Mouse (Mus musculus): ENCODE data around the gene Gm3776.
"Not testable (repeated sequence)": the region's sequence is repeated elsewhere in the genome, so short reads cannot be mapped to it uniquely, and the experiment has no call there.

Gm3776 gene

DNA sequence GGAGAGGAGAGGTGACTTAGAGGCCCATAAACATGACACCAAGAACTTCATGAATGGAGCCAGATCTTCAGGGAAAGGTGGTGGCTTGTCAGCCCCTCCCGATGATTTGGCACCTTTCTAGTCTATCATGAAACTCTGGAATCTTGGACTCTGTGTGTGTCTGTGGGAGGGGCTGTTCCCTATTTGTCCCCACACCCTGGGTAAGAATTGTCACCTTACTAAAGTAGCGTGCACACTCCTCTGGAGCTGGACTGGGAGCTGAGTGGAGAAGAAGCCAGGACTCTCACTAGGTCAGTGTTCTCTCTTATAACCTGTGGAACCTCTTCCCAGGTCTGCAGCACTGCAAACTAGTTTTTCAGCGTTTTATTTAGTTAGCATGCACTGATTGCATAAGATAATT lies at the start of gene Gm3776:
Gene Gm3776, plus strand, starts transcription at position 216 of the 400 bp plus-strand sequence.
- DNase-seq, result not testable (repeated sequence)

DNA sequence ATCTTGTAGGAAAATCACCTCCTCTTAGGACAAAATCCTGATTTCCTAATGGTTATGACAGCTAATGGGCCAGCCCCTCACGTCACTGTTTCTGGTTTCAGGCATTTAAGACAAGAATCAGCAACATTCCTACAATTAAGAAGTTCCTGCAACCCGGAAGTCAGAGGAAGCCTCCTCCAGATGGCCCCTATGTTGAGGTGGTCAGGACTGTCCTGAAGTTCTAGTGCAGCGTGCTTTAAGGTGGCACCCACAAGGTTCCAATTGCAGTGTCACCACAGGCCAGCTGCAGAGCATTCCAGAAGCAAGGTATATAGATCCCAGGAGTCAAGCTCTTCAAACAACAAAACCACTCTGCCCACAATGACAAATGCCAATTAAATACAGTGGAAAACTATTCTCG lies 48.0 kb upstream of the Gm3776 start:
- no peak for DNase-seq

DNA sequence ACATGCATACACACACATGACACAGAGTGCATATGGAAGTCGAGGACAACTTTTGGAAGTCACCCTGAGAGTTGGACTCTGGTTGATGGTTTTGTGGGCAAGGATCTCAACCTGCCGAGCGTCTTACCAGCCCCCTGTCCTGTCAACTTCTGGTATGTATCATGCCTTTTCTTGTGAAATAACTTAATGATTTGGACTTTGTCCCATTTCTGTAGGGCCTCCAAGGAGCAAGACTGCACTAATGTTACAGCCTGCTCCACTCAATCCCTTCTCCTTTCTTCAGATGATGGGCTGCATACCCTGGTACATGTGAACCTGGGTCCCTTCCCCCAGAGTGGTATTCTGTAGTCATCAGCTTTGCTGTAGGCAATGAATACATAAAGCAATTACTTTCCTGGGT lies 46.9 kb upstream of the Gm3776 start:
- DNase-seq, result no peak

DNA sequence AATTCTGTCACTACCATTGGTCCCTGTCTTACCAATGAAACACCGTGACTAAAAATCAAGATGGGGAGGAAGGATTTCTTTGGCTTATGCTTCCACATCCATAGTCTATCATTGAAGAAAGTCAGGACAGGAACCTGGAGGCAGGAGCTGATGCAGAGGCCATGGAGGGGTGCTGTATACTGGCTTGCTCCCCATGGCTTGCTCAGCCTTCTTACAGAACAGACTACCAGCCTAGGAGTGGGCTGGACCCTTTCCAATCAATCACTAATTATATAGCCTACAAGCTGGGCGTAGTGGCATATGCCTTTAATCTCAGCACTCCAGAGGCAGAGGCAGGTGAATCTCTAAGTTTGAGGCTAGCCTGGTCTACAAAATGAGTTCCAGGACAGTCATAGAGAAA lies 46.1 kb upstream of the Gm3776 start:
- no peak for DNase-seq

DNA sequence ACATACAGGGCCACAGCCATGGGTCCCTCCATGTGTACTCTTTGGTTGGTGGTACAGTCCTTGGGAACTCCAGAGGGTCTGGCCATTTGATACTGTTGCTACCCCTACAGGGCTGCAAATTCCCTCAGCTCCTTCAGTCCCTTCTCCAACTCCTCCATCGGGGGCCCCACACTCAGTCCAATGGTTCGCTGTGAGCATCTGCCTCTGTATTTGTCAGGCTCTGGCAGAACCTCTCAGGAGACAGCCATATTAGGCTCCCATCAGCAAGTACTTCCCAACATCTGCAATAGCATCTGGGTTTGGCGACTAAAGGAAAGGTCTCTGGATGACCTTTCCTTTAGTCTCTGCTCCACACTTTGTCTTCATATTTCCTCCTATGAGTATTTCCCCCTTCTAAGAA lies 45.4 kb upstream of the Gm3776 start:
- DNase-seq, result no peak

DNA sequence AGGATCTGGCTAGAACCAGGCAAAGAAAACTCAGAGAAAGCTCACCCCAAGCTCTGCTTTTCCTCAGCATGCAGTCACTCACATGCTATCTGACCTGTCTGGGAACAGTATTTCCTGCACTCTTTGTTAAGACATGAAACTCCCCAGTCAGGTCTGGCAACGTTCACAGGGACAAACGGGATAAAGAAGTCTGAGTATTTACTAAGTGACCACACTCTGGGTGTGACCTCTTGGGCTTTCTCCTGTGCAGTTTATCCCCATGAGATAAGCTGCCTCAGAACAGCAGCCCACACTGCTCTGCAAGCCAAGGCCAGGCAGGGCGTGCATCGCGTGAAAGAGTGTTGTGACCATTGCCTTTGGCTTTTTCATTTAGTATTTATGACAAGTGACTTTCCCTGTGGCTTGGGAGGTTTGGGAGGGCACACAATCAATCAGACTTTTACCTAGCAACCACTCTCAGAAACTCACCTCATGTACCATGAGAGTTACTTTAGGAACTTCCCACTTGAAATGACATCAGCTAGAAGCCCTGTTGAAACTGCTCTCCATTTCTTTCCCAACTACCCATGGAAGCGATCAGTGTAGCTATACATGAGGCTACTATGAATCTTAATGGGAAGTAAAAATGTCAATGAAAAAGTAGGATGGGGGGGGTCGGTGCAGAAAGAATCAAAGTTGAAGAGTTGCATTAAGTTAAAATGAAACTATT lies 44.4 kb upstream of the Gm3776 start:
- DNase-seq, result no peak

DNA sequence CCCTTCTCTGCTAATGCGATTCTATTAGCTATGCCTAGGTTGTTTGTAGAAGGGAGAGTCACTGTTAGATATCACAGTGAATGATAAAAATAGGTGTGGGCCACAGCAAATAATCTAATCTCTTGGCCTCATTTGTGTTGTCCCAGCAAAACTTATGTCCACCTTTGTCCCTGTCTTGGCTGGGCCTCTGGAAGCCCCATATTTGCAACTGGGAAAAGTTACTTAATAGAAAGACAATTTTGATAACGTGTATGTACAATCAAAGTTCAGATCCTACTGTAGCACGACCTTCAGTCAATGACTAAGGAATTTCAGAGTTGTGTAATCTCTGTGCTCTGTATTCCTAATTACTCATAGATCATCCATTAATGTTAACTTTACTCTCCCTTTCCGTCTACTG lies 39.9 kb upstream of the Gm3776 start:
- no peak for DNase-seq

DNA sequence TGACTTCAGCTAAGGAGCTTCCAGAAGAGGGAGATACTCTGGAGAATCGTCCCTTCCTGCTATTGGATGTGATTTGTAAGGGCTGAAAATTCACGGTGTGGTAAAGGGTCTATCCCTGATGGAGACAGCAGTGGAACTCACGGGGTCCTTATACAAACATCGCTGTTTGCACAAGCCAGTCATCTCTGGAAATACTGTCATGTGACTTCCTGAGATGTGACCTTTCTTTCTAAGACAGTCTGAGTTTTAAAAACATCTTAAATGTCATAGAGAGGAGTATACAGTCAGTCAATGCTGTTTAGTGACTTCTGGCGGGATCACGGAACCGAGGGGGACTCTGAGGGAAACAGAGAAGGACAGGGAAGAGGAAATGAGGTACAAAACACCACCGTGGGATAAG lies 34.3 kb upstream of the Gm3776 start:
- DNase-seq, result no peak

DNA sequence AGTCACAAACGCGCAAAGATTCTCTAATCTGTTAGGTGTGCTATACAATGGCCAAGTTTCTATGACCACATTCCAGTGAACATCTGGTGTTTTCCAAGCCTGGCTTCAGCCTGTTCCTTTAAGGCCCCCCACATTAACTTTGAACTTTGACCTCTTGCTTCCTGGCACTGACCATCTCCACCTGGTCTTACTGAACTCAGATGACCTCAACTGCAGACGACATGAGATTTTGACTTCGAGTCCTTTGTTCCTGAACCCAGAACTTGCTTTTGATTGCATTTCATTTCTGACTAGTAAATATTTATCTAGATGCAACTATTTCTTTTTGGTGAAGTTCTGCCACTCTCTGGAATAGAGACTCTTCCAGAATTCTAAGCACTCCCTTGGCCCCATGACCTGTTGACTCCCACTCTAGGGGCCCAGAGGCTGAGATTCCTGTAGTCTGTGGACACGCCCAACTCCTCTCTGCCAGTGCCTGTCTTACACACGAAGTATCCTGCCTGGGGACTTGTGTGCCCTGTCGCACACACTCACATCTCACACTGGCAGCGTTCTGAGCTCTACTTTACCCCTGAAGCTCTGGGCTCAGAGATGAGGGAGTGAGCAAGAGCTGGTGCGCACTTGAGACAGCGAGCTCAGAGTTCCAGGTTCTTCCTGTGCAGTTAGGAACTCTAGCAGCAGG lies 33.6 kb upstream of the Gm3776 start:
- DNase-seq, result no peak

DNA sequence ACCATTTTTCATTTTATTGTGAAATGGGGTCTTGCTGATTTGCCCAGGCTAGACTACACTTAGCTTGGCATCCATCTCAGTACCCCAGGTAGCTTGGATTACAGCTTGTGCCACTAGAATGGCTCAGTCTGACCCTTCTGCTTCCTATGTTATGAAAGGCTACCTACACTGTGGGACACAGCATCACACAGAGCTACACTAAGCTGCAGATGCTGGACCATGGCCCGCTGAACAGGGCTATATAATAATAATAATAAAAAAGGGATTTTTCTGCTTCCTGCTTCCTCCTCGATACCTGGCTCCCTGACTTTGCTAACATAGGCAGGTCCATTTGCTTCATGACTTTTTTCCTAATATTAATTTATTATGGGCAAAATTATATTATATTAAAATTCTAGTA lies 32.5 kb upstream of the Gm3776 start:
- DNase-seq, result no peak

DNA sequence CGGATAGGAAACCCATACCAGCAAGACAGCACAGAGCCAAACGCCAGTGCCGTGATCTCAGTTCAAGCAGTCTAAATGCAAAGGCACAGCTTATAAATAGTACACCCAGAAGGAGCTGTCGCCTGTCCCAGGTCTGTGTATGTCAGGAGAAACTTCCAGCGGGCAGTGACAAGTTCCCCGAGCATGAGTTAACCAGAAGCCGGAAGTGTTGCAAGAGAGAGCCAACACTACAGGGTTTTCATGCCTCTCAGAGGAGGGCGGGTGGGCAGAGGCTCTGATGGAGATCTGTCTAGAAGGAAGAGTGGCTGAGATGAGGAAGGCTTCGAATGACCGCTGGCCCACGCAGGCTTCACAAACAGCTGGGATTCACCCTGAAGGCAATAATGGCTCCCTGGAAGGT lies 31.6 kb upstream of the Gm3776 start:
- DNase-seq, result no peak

DNA sequence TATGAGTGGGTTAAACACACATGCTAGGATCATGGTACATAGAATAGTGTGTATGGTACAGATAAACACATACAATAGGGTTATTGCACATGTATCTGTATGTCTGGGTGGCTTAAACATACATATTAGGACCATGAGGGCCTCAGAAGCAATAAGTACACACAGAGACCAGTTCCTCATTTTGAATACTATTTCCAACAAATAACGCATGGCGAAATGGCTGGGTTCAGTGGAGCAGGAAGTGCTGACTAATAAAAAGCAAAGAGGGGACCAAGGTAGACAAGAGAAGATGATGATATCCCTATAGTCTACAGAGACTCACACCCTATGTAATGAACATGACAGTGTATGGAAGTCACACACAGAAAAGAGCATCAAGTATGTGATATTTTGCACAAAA lies 28.8 kb upstream of the Gm3776 start:
- no peak for DNase-seq

DNA sequence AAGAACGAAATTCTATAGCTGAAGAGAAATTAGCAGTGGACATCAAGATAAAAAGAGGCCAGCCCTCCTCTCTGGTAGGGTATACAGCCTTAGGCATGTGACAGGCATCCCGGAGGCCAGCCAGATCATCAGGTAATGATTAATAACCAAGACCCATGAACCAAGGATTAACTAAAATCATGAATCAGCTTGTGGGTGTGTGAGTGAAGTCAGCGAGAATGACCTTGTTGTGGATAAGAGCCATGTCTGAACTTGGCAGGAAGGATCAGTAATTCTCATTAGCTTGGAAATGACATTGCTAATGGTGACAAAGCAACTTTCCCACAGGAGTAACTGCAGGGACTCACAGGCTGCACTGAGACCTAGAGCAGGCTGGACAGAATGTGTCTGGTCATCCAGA lies 27.3 kb upstream of the Gm3776 start:
- DNase-seq, result not testable (repeated sequence)

DNA sequence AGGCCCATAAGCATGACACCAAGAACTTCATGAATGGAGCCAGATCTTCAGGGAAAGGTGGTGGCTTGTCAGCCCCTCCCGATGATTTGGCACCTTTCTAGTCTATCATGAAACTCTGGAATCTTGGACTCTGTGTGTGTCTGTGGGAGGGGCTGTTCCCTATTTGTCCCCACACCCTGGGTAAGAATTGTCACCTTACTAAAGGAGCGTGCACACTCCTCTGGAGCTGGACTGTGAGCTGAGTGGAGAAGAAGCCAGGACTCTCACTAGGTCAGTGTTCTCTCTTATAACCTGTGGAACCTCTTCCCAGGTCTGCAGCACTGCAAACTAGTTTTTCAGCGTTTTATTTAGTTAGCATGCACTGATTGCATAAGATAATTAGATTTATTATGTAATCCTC lies 26.5 kb upstream of the Gm3776 start, which contains the start of gene Gsta1:
Gene Gsta1, plus strand, starts transcription at position 196 of the 400 bp plus-strand sequence.
- not testable (repeated sequence) for DNase-seq

DNA sequence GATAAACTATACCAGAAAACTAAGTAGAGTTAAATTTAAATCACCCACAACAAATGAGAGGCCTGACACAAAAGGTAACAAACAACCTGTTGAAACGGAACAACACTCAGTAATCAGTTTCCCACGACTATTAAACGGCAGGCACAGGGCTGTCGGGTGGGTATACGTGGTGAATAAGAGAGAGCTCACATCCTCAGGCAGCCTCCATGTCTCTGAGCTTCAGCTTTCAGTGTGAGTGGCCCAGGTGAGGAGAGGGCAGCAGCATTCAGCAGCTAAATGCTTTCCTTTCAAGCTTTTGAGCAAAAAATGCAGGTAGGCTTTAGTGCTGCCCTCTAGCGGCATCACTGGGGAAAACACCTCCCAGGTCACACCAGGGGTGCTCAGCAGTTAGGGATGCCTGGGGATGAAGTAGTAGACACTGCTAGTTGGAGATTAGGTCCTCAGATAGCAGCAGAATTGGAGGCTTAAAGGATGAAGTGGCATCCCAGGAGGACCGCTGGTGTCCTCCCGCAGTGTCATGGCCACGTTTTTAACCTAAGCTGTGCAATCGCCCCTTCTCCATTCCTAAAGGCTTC lies 23.7 kb upstream of the Gm3776 start:
- not testable (repeated sequence) for DNase-seq

DNA sequence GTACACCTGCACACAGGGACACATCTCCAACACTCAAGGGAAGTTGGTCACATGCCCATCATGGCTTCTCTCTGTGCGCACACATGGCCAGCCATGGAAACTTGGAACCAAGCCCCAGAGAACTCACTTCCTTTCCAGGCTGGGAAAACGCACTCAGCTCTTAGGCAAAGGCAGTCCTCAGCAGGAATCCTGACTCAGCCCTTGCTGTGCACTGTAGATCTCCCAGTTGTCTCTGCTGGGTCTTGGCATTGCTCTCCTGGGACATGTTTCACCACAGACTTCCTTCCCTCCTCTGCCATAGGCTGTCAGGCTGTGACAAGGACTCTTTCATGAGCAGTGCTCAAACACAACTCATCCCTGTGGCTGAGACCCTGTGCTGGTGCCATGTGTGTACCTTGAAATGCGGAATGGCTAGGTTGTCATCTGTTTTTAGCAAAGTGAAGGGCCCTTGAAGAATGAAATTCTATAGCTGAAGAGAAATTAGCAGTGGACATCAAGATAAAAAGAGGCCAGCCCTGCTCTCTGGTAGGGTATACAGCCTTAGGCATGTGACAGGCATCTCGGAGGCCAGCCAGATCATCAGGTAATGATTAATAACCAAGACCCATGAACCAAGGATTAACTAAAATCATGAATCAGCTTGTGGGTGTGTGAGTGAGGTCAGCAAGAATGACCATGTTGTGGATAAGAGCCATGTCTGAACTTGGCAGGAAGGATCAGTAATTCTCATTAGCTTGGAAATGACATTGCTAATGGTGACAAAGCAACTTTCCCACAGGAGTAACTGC lies 1.1 kb upstream of the Gm3776 start:
- DNase-seq, result not testable (repeated sequence)

DNA sequence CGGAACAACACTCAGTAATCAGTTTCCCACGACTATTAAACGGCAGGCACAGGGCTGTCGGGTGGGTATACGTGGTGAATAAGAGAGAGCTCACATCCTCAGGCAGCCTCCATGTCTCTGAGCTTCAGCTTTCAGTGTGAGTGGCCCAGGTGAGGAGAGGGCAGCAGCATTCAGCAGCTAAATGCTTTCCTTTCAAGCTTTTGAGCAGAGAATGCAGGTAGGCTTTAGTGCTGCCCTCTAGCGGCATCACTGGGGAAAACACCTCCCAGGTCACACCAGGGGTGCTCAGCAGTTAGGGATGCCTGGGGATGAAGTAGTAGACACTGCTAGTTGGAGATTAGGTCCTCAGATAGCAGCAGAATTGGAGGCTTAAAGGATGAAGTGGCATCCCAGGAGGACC lies 2.8 kb downstream of the Gm3776 start:
- DNase-seq, result peak; percentile 10 to 12

DNA sequence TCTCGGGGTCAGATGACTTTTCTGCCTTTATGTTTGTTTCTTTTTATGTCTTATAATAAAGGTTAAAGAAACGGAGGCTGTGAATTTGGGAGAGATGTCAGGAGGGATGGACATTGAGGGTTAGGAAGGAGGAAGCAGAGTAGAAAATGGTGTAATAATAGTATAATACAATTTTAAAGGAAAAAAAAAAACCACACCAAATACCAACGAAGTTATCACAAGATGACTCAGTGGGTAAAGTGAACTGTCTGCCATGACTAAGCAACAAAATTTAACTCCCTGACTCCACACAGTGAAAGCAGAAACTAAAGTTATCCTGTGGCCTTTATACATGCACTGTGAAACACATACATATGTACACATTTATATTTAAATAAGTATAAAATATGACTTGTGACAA lies 14.0 kb downstream of the Gm3776 start:
- not testable (repeated sequence) for DNase-seq

DNA sequence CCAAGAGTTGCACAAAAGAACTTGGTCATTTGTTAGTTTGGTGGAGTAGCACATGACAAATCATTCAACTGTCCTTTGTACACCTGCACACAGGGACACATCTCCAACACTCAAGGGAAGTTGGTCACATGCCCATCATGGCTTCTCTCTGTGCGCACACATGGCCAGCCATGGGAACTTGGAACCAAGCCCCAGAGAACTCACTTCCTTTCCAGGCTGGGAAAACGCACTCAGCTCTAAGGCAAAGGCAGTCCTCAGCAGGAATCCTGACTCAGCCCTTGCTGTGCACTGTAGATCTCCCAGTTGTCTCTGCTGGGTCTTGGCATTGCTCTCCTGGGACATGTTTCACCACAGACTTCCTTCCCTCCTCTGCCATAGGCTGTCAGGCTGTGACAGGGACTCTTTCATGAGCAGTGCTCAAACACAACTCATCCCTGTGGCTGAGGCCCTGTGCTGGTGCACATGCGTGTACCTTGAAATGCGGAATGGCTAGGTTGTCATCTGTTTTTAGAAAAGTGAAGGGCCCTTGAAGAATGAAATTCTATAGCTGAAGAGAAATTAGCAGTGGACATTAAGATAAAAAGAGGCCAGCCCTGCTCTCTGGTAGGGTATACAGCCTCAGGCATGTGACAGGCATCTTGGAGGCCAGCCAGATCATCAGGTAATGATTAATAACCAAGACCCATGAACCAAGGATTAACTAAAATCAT lies 25.2 kb downstream of the Gm3776 start:
- DNase-seq, result not testable (repeated sequence)

DNA sequence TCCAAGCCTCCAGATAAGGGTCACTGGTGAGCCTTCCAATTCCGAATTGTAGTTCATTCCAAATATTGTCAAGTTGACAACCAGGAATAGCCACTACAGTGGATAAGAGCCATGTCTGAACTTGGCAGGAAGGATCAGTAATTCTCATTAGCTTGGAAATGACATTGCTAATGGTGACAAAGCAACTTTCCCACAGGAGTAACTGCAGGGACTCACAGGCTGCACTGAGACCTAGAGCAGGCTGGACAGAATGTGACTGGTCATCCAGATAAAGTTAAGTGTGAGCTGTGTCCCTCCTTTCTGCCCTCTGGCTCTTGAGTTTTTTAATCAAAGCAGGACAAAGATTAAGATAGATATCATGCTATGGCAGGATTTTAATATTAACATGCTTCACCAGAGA lies 32.1 kb downstream of the Gm3776 start:
- not testable (repeated sequence) for DNase-seq

DNA sequence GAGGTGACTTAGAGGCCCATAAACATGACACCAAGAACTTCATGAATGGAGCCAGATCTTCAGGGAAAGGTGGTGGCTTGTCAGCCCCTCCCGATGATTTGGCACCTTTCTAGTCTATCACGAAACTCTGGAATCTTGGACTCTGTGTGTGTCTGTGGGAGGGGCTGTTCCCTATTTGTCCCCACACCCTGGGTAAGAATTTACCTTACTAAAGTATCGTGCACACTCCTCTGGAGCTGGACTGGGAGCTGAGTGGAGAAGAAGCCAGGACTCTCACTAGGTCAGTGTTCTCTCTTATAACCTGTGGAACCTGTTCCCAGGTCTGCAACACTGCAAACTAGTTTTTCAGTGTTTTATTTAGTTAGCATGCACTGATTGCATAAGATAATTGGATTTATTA lies 32.8 kb downstream of the Gm3776 start, which contains the start of gene Gm10639:
Gene Gm10639, plus strand, starts transcription at position 201 of the 400 bp plus-strand sequence.
- DNase-seq, result not testable (repeated sequence)

DNA sequence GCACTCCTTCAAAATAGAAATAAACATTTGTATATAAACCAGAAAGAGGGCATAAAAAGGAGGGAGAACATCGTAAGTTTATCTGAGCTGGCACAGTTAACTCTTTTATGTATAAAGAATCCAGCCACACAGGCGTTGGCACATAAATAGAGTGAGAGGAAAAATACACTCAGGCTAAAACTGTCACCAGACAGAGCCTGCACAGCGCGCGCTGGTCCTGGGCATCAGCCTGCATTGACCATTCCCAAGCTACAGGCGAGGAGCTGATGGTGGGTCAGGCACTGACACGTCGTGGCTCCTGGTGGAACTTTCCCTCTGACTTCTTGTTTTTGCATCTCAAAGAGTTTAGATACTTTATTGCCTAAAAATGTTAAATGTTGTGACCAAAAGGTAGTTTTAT lies 35.5 kb downstream of the Gm3776 start:
- DNase-seq, result not testable (repeated sequence)
